Mouse (Mus musculus): Measurements from ENCODE around the gene Znrf4. TPM values are rescaled to one million over a fixed set of nuclear protein-coding genes. Genes with fewer than 3 reads are reported as not detected.
A peak's percentile ranks its signal among the peaks of the same experiment; 100 is the strongest.

Gene Znrf4
- polyA plus RNA-seq, 1 experiment: not detected

DNA sequence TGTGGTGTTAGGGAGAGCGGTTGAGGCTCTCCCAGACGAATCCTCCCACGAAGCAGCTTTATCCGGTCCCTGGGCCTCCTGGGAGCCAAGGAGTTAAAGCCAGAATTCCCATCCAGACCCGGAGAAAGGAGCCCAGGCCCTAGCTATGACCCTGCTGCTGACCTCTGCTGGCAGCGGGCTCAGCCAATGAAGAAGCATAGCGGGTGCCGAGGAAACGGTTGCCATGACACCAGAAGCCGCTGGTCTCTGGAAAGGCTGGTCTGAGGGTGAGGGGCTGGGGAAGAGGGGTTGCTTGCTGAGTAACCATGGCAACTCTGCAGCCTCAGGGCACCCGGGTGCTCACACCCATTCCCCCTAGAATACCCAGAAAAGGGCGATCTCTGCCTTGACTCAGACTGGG is 24.2 kb downstream of the Znrf4 start:
- H3ac ChIP-seq (ENCODE audit: control insufficient read depth, insufficient read length): no peak overlapping the region
- no peaks in the 10 kb centered on the region for H3K79me2 ChIP-seq (ENCODE audit: control insufficient read depth, insufficient read depth)
- H3K4me3 ChIP-seq: no peak overlapping the region
- peak overlapping the region; percentile 8 for H3K4me2 ChIP-seq (ENCODE audit: low read depth)
- no peaks in the 10 kb centered on the region for H3K36me3 ChIP-seq (ENCODE audit: control insufficient read depth, insufficient read depth)
- TF ChIP-seq MYOG (IDR thresholded peaks at IDR 0.05; ENCODE audit: control insufficient read depth in 1 of 3, insufficient read depth in 1 of 3, insufficient read length in 2 of 3, low read depth in 2 of 3): no peak
- no peak for TF ChIP-seq CEBPB (IDR thresholded peaks at IDR 0.05; ENCODE audit: insufficient read depth, poor library complexity, severe bottlenecking)
- TF ChIP-seq USF1 (IDR thresholded peaks at IDR 0.05; ENCODE audit: low read depth): no peak
- no peak for TF ChIP-seq SRF (IDR thresholded peaks at IDR 0.05; ENCODE audit: control insufficient read depth, insufficient read length, low read depth)
- TF ChIP-seq TCF12 (IDR thresholded peaks at IDR 0.05; ENCODE audit: insufficient read depth, poor library complexity, severe bottlenecking): no peak
- TF ChIP-seq E2F4 (IDR thresholded peaks at IDR 0.05; ENCODE audit: insufficient read depth): no peak
- TF ChIP-seq MYOD1 (IDR thresholded peaks at IDR 0.05; ENCODE audit: control insufficient read depth in 1 of 3, insufficient read length in 2 of 3, low read depth in 2 of 3): no peak
- no peak for TF ChIP-seq TCF3 (IDR thresholded peaks at IDR 0.05; ENCODE audit: insufficient read length, low read depth)
- H3K27me3 ChIP-seq (ENCODE audit: control insufficient read depth, insufficient read depth, insufficient read length): no peaks in the 10 kb centered on the region

DNA sequence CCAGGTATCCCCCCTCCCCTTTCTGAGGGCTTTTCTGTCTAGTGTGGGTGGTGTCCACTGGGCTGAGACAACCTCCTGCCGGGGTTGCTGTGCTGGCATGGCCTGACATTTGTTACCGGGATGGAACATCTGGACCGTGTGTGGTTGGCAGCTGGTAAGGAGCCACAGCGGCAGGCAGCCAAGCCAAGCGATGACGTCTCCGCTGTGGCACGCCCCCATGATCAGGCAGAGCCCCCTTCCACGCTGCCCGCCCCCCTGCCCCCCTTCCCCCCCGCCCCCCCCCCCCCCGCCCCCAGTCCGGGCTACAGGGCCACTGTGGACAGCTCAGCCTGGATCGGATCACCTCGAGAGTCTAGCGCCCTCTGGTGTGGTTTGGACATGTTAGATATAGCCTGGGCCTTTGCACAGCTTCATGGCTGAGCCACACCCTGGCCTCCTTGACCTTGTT is 24.8 kb downstream of the Znrf4 start:
- no peak overlapping the region for H3K4me2 ChIP-seq (ENCODE audit: low read depth)
- H3K36me3 ChIP-seq (ENCODE audit: control insufficient read depth, insufficient read depth): no peaks in the 10 kb centered on the region
- no peaks in the 10 kb centered on the region for H3K27me3 ChIP-seq (ENCODE audit: control insufficient read depth, insufficient read depth, insufficient read length)
- H3K79me2 ChIP-seq (ENCODE audit: control insufficient read depth, insufficient read depth): no peaks in the 10 kb centered on the region
- no peak for TF ChIP-seq TCF3 (IDR thresholded peaks at IDR 0.05; ENCODE audit: insufficient read length, low read depth)
- TF ChIP-seq MYOD1 (IDR thresholded peaks at IDR 0.05; ENCODE audit: control insufficient read depth in 1 of 3, insufficient read length in 2 of 3, low read depth in 2 of 3): peak in 2 of 3 experiments; percentile 58 to 61
- no peak overlapping the region for H3ac ChIP-seq (ENCODE audit: control insufficient read depth, insufficient read length)
- no peak overlapping the region for H3K4me3 ChIP-seq

DNA sequence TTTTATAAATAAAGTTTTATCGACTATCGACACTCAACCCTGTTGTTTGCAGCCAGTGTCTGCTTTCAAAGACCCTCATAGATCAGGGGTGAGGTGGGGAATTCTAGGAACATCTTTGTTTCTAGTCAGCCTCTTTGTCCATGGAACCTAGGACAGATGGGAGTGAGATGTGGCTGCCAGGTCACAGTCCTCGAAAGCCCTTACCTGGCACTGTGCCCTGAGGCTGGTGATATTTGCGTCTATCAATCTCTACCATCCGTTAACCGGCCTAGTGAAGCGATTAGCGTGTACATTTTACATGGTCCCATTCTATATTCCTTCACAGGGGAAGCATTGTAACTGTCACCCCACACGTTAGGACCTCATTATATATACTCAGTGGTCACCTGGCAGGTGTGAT is 26.3 kb downstream of the Znrf4 start:
- Histone ChIP-seq H3K79me2 (ENCODE audit: control insufficient read depth, insufficient read depth) (no peaks in the 10 kb centered on the region), H3K4me2 (ENCODE audit: low read depth) (no peak overlapping the region), H3K36me3 (ENCODE audit: control insufficient read depth, insufficient read depth) (no peaks in the 10 kb centered on the region), H3ac (ENCODE audit: control insufficient read depth, insufficient read length) (no peak overlapping the region), H3K4me3 (no peak overlapping the region), H3K27me3 (ENCODE audit: control insufficient read depth, insufficient read depth, insufficient read length) (no peaks in the 10 kb centered on the region)
- TF ChIP-seq SRF (IDR thresholded peaks at IDR 0.05; ENCODE audit: control insufficient read depth, insufficient read length, low read depth): no peak

DNA sequence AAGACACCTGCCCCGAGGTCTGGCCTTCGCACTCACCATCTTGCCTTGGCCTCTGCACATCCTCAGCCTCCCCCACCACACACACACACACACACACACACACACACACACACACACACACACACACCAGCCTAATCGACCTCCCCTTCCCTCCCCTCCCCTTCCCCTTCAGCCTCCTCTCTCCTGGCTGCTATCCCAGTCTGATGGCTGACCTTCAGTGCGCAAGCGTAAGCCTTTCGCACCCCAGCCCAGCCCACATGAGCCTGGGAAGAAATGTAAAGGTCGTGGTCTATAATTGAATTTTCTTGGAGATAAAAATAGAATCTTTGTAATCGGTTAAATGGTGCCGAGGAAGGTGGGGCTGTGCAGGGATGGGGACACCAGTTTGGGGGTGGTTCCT is 27.1 kb downstream of the Znrf4 start:
- Histone ChIP-seq H3K36me3 (ENCODE audit: control insufficient read depth, insufficient read depth) (no peaks in the 10 kb centered on the region), H3K27me3 (ENCODE audit: control insufficient read depth, insufficient read depth, insufficient read length) (no peaks in the 10 kb centered on the region), H3K4me3 (no peak overlapping the region), H3K79me2 (ENCODE audit: control insufficient read depth, insufficient read depth) (no peaks in the 10 kb centered on the region), H3ac (ENCODE audit: control insufficient read depth, insufficient read length) (no peak overlapping the region), H3K4me2 (ENCODE audit: low read depth) (no peak overlapping the region)
- TF ChIP-seq TCF12 (IDR thresholded peaks at IDR 0.05; ENCODE audit: insufficient read depth, poor library complexity, severe bottlenecking) (no peak), POLR2AphosphoS2 (IDR thresholded peaks at IDR 0.05; ENCODE audit: insufficient read length, low read depth) (no peak), MYOD1 (IDR thresholded peaks at IDR 0.05; ENCODE audit: control insufficient read depth in 1 of 3, insufficient read length in 2 of 3, low read depth in 2 of 3) (no peak), POLR2A (IDR thresholded peaks at IDR 0.05; ENCODE audit: insufficient read length, low read depth) (no peak), CEBPB (IDR thresholded peaks at IDR 0.05; ENCODE audit: insufficient read depth, poor library complexity, severe bottlenecking) (no peak), REST (IDR thresholded peaks at IDR 0.05; ENCODE audit: insufficient read depth, insufficient read length) (no peak), MAX (IDR thresholded peaks at IDR 0.05; ENCODE audit: low read depth) (no peak), TCF3 (IDR thresholded peaks at IDR 0.05; ENCODE audit: insufficient read length, low read depth) (no peak), SRF (IDR thresholded peaks at IDR 0.05; ENCODE audit: control insufficient read depth, insufficient read length, low read depth) (no peak), USF1 (IDR thresholded peaks at IDR 0.05; ENCODE audit: low read depth) (no peak), E2F4 (IDR thresholded peaks at IDR 0.05; ENCODE audit: insufficient read depth) (no peak), MYOG (IDR thresholded peaks at IDR 0.05; ENCODE audit: control insufficient read depth in 1 of 3, insufficient read depth in 1 of 3, insufficient read length in 2 of 3, low read depth in 2 of 3) (no peak)

DNA sequence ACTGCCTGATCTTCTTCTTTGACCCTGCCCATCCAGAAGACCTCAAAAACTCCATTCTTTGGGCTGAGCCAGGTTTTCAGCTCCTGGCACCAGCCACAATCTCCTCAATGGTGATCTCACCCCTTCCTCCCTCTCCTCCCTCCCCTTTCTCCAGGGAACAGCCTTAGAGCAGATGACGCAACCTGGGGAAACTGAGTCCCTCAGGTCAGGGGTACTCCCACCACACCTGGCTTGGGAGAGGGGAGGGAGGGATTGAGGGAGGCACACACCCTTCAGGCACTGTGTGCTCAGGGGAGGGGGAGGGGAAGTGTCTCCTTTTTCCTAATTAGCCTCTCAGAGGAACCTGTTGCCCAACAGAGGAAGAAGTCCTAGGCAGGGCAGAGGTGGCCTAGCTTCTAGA is 29.6 kb downstream of the Znrf4 start:
- H3K36me3 ChIP-seq (ENCODE audit: control insufficient read depth, insufficient read depth): no peaks in the 10 kb centered on the region
- no peaks in the 10 kb centered on the region for H3K27me3 ChIP-seq (ENCODE audit: control insufficient read depth, insufficient read depth, insufficient read length)
- H3ac ChIP-seq (ENCODE audit: control insufficient read depth, insufficient read length): no peak overlapping the region
- no peak overlapping the region for H3K4me3 ChIP-seq
- no peak for TF ChIP-seq MYOG (IDR thresholded peaks at IDR 0.05; ENCODE audit: control insufficient read depth in 1 of 3, insufficient read depth in 1 of 3, insufficient read length in 2 of 3, low read depth in 2 of 3)
- TF ChIP-seq CEBPB (IDR thresholded peaks at IDR 0.05; ENCODE audit: insufficient read depth, poor library complexity, severe bottlenecking): peak; percentile 80
- no peak overlapping the region for H3K4me2 ChIP-seq (ENCODE audit: low read depth)
- H3K79me2 ChIP-seq (ENCODE audit: control insufficient read depth, insufficient read depth): no peaks in the 10 kb centered on the region

DNA sequence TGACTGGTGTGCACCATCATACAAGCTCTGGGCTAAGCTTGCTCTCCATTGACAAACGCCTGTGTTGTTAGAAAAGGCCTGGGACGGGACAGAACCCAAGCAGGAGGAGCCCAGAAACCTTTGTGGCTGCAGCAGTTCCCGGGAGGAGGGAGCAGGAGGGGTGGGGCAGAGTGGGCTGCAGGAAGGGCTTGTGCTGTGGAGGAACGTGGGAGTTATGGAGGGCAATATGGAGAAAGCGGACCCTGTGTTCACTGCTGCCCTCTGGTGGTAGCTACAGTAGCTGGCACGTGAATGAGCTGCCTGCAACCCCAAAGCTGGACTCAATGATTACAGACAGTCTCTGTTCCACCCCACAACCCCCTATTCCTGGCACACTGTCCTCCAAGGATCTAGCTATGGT is 32.9 kb downstream of the Znrf4 start:
- no peaks in the 10 kb centered on the region for H3K36me3 ChIP-seq (ENCODE audit: control insufficient read depth, insufficient read depth)
- H3K4me3 ChIP-seq: no peak overlapping the region
- no peaks in the 10 kb centered on the region for H3K27me3 ChIP-seq (ENCODE audit: control insufficient read depth, insufficient read depth, insufficient read length)
- H3ac ChIP-seq (ENCODE audit: control insufficient read depth, insufficient read length): no peak overlapping the region
- peaks cover 14% of the 10 kb centered on the region for H3K79me2 ChIP-seq (ENCODE audit: control insufficient read depth, insufficient read depth)
- peak overlapping the region; percentile 43 for H3K4me2 ChIP-seq (ENCODE audit: low read depth)
- no peak for TF ChIP-seq E2F4 (IDR thresholded peaks at IDR 0.05; ENCODE audit: insufficient read depth)
- TF ChIP-seq REST (IDR thresholded peaks at IDR 0.05; ENCODE audit: insufficient read depth, insufficient read length): no peak
- TF ChIP-seq MAX (IDR thresholded peaks at IDR 0.05; ENCODE audit: low read depth): peak; percentile 42
